16 mouse cellular contexts compared by ENCODE assay signal in genomic region chr14:120125315-120125714, GRCm38 (mm10).
"Had no signal": no experiment of that assay in that cellular context is flagged by ENCODE, and none has a peak within 500 bp of the region (broad histone marks: within the 10 kb centered on the region; RNA-seq: fewer than 3 reads in every experiment).

No protein-coding gene starts in this region.

- H3K27me3 ChIP-seq: liver, embryonic 12.5 days; midbrain, embryonic 12.5 days; neural tube, embryonic 13.5 days; neural tube, embryonic 15.5 days had no signal

- H3K9ac ChIP-seq: liver, embryonic 12.5 days; liver, embryonic 14.5 days; lung, embryonic 14.5 days; midbrain, embryonic 12.5 days; neural tube, embryonic 13.5 days; neural tube, embryonic 15.5 days had no signal

- H3K4me2 ChIP-seq: liver, embryonic 12.5 days; lung, embryonic 14.5 days; midbrain, embryonic 12.5 days; neural tube, embryonic 13.5 days; neural tube, embryonic 15.5 days had no signal

- ATAC-seq: liver, embryonic 12.5 days; midbrain, embryonic 16.5 days had no signal

- H3K4me1 ChIP-seq: liver, embryonic 12.5 days; midbrain, embryonic 12.5 days; neural tube, embryonic 13.5 days; neural tube, embryonic 15.5 days had no signal

- H3K36me3 ChIP-seq: liver, embryonic 12.5 days; midbrain, embryonic 12.5 days; neural tube, embryonic 13.5 days; neural tube, embryonic 15.5 days had no signal

- H3K27ac ChIP-seq: liver, embryonic 12.5 days; liver, embryonic 14.5 days; midbrain, embryonic 12.5 days; neural tube, embryonic 13.5 days; neural tube, embryonic 15.5 days had no signal

- DNase-seq: lung, embryonic 14.5 days; retina, postnatal 1 day; right cerebral cortex, adult 18-20 months; right cerebral cortex, postnatal 25 days; right cerebral cortex, postnatal 4 days; spleen, adult 18-20 months; thymus, adult 18-20 months; thymus, postnatal 14 days; thymus, postnatal 36 days had no signal

- H3K9me3 ChIP-seq: liver, embryonic 12.5 days; neural tube, embryonic 15.5 days had no signal

- H3K4me3 ChIP-seq: liver, embryonic 12.5 days; midbrain, embryonic 12.5 days; myocyte; neural tube, embryonic 13.5 days; neural tube, embryonic 15.5 days had no signal
